Mouse (Mus musculus): Measurements from ENCODE around the gene Klk1b24. TPM values are rescaled to one million over a fixed set of nuclear protein-coding genes. Genes with fewer than 3 reads are reported as not detected.

Gene Klk1b24
- polyA plus RNA-seq (2015; fragmentation: Nextera tagmentation; extraction: Ambion mirVana): not detected in 2 replicates

DNA sequence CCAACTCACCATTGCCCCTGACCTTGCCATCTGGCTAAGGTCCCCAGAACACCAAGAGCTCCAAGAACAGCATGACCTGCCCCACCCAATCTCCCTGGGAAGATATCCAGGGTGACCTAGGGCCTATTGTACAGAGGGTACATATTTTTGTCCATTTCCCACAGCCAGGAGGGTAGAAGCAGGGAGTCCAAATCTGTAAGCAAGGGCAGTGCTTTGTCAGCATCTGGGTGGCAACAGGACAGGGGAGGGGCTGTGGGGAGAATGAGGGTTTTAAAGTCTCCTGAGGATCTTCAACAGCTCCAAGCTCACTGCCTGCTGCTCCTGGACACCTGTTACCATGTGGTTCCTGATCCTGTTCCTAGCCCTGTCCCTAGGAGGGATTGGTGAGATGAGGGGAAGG lies at the start of gene Klk1b24:
TSS of gene Klk1b24 (plus strand) at position 301 of the 400 bp plus-strand sequence.

DNA sequence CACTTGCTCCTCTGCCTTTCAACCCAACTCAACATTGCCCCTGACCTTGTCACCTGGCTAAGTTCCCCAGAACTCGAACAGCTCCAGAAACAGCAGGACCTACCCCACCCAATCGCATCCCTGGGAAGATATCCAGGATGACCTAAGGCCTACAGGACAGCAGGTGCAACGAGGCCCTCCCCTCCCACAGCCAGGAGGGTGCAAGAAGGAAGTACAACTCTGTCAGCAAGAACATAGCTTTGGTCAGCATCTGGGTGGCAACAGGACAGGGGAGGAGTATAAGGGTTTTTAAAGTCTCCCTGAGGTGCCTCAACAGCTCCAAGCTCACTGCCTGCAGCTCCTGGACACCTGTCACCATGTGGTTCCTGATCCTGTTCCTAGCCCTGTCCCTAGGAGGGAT lies 9.9 kb downstream of the Klk1b24 start, which contains the start of gene Klk1b3:
TSS of gene Klk1b3 (plus strand) at position 301 of the 400 bp plus-strand sequence.

DNA sequence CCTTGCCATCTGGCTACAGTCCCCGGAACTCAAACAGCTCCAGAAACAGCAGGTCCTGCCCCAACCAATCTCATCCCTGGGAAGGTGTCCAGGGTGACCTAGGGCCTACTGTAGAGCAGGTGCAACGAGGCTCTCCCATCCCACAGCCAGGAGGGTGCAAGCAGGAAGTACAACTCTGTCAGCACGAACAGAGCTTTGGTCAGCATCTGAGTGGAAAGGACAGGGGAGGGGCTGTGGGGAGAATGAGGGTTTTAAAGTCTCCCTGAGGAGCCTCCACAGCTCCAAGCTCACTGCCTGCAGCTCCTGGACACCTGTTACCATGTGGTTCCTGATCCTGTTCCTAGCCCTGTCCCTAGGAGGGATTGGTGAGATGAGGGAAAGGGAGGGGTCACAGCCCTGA lies 19.1 kb downstream of the Klk1b24 start, which contains the start of gene Klk1b4:
TSS of gene Klk1b4 (plus strand) at position 301 of the 400 bp plus-strand sequence.

DNA sequence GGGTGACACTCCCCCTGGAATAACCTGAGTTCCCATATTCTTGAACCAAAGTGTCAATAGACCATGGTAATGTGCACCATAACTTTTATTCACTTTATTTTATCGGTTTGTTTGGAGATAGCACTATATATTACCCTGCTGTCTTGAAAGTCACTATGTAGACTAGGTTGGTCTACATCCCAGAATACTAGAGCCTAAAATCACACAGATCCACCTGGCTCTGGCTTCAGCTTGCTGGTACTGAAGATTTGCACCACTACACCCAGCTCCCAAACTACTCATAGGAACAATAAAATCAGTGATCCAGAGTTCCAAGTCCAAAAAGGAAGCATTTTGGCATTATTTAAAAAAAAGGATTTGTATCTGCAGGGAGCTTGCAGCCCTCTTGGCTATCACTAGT lies 27.6 kb downstream of the Klk1b24 start, which contains the start of gene Klk1b5:
TSS of gene Klk1b5 (plus strand) at position 301 of the 400 bp plus-strand sequence.

DNA sequence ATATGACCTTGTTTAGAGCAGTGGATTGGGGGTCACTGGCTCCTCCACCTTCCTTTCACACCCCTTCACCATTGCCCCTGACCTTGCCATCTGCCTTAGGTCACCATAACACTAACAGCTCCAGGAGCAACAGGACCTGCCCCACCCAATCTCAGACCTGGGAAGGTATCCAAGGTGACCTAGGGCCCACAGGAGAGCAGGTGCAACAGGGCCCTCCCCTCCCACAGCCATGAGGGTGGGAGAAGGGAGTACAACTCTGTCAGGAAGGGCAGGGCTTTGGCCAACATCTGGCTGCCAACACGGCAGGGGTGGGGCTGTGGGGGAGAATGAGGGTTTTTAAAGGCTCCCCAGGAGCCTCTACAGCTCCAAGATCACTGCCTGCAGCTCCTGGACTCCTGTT lies 37.0 kb downstream of the Klk1b24 start, which contains the start of gene Klk1:
TSS of gene Klk1 (plus strand) at position 285 of the 400 bp plus-strand sequence.

DNA sequence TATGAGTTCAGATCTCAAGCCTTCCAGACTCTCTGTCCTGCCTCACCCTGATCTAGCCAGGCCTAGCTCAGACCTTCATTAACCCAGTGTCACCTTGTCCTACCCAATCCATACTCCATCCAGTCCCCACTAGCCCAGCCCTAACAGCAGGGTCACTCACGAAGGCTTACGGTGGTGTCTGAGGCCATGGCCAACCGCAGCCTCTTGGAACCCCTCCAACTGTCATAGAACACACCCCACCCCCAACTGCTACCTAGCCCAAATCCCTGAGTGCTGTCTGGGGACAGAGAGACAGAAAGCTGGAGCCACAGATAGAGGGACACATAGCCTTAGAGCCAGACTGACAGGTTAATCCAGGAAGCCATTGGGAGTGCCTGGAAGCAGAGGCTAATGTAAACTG lies 47.9 kb downstream of the Klk1b24 start, which contains the start of gene Gm36864:
TSS of gene Gm36864 (plus strand) at position 269 of the 400 bp plus-strand sequence.

Other genes starting within 250 kb of the Klk1b24 start
- gene Klk1b8, start 237.6 kb upstream of the Klk1b24 start, polyA plus RNA-seq (2015; fragmentation: Nextera tagmentation; extraction: Ambion mirVana): not detected in 2 replicates
- not detected in 2 replicates for gene Klk1b1, start 221.5 kb upstream of the Klk1b24 start, polyA plus RNA-seq (2015; fragmentation: Nextera tagmentation; extraction: Ambion mirVana)
- not detected in 2 replicates for gene Klk1b9, start 212.2 kb upstream of the Klk1b24 start, polyA plus RNA-seq (2015; fragmentation: Nextera tagmentation; extraction: Ambion mirVana)
- gene Klk1b11, start 192.4 kb upstream of the Klk1b24 start, polyA plus RNA-seq (2015; fragmentation: Nextera tagmentation; extraction: Ambion mirVana): not detected in 2 replicates
- gene Klk1b26, start 176.1 kb upstream of the Klk1b24 start, polyA plus RNA-seq (2015; fragmentation: Nextera tagmentation; extraction: Ambion mirVana): not detected in 2 replicates
- not detected in 2 replicates for gene Klk1b27, start 135.9 kb upstream of the Klk1b24 start, polyA plus RNA-seq (2015; fragmentation: Nextera tagmentation; extraction: Ambion mirVana)
- not detected in 2 replicates for gene Klk1b21, start 85.9 kb upstream of the Klk1b24 start, polyA plus RNA-seq (2015; fragmentation: Nextera tagmentation; extraction: Ambion mirVana)
- gene Klk1b22, start 75.6 kb upstream of the Klk1b24 start, polyA plus RNA-seq (2015; fragmentation: Nextera tagmentation; extraction: Ambion mirVana): not detected in 2 replicates
- gene Klk1b16, start 51.5 kb upstream of the Klk1b24 start, polyA plus RNA-seq (2015; fragmentation: Nextera tagmentation; extraction: Ambion mirVana): not detected in 2 replicates
- not detected in 2 replicates for gene Klk1b3, start 10.0 kb downstream of the Klk1b24 start, polyA plus RNA-seq (2015; fragmentation: Nextera tagmentation; extraction: Ambion mirVana)
- gene Klk1b4, start 19.2 kb downstream of the Klk1b24 start, polyA plus RNA-seq (2015; fragmentation: Nextera tagmentation; extraction: Ambion mirVana): not detected in 2 replicates
- gene Klk1b5, start 27.7 kb downstream of the Klk1b24 start, polyA plus RNA-seq (2015; fragmentation: Nextera tagmentation; extraction: Ambion mirVana): not detected in 2 replicates
- gene Klk1, start 37.1 kb downstream of the Klk1b24 start, polyA plus RNA-seq (2015; fragmentation: Nextera tagmentation; extraction: Ambion mirVana): not detected in 2 replicates
- not detected in 2 replicates for gene Gm36864, start 47.9 kb downstream of the Klk1b24 start, polyA plus RNA-seq (2015; fragmentation: Nextera tagmentation; extraction: Ambion mirVana)
- 0.71 and 1.4 TPM in 2 replicates for gene 1700028J19Rik, start 58.5 kb downstream of the Klk1b24 start, polyA plus RNA-seq (2015; fragmentation: Nextera tagmentation; extraction: Ambion mirVana)
- 55.7 and 58.6 TPM in 2 replicates for gene 2410002F23Rik, start 58.5 kb downstream of the Klk1b24 start, polyA plus RNA-seq (2015; fragmentation: Nextera tagmentation; extraction: Ambion mirVana)
- not detected in 2 replicates for gene Acp4, start 69.1 kb downstream of the Klk1b24 start, polyA plus RNA-seq (2015; fragmentation: Nextera tagmentation; extraction: Ambion mirVana)
- not detected in 2 replicates for gene Gm15517, start 73.2 kb downstream of the Klk1b24 start, polyA plus RNA-seq (2015; fragmentation: Nextera tagmentation; extraction: Ambion mirVana)
- 13.6 and 16.2 TPM in 2 replicates for gene Clec11a, start 118.7 kb downstream of the Klk1b24 start, polyA plus RNA-seq (2015; fragmentation: Nextera tagmentation; extraction: Ambion mirVana)
- gene Shank1, start 122.0 kb downstream of the Klk1b24 start, polyA plus RNA-seq (2015; fragmentation: Nextera tagmentation; extraction: Ambion mirVana): 1.1 and 1.2 TPM in 2 replicates
- 0.48 and 0.58 TPM in 2 replicates for gene Syt3, start 195.9 kb downstream of the Klk1b24 start, polyA plus RNA-seq (2015; fragmentation: Nextera tagmentation; extraction: Ambion mirVana)
- gene 1700008O03Rik, start 197.6 kb downstream of the Klk1b24 start, polyA plus RNA-seq (2015; fragmentation: Nextera tagmentation; extraction: Ambion mirVana): 0.60 and 0.81 TPM in 2 replicates
- gene Lrrc4b, start 240.8 kb downstream of the Klk1b24 start, polyA plus RNA-seq (2015; fragmentation: Nextera tagmentation; extraction: Ambion mirVana): 0.13 and 0.26 TPM in 2 replicates

Data from urinary bladder, postnatal 0 days (tissue).